Mouse (Mus musculus) limb, embryonic 14.5 days (tissue): Measurements from ENCODE around the gene Ube2ql1. TPM values are rescaled to one million over a fixed set of nuclear protein-coding genes. Genes with fewer than 3 reads are reported as not detected.

Experiments
- ATAC-seq: fragments of 200-750 bp; cut with Nextera tagmentation; 2 replicates; pipeline ENCODE4 v1.8.0; 2017; ENCODE audit warnings: low read depth, moderate number of reproducible peaks, moderate TSS enrichment; ENCODE audit not compliant: low FRiP score
- DNase-seq: peaks from one replicate; pipeline ENCODE4 v3.0.0-alpha.2; 2015; ENCODE audit warnings: low spot score
- H3K27ac ChIP-seq: fragments of 300-500 bp; sonication (generic); replicated peaks from 2 replicates; pipeline ENCODE4 v1.5.1; 2014; ENCODE audit warnings: low read depth, mild to moderate bottlenecking, low read length, moderate library complexity, mixed read lengths
- H3K27me3 ChIP-seq: fragments of 300-500 bp; sonication (generic); 2 replicates; pipeline ENCODE4 v1.6.1; 2014; ENCODE audit warnings: low read length, mixed read lengths; ENCODE audit not compliant: control insufficient read depth, insufficient read depth
- H3K36me3 ChIP-seq: fragments of 300-500 bp; sonication (generic); 2 replicates; pipeline ENCODE4 v1.6.1; 2014; ENCODE audit warnings: mild to moderate bottlenecking, low read length, moderate library complexity, mixed read lengths; ENCODE audit not compliant: control insufficient read depth, insufficient read depth
- H3K4me1 ChIP-seq: fragments of 300-500 bp; sonication (generic); 2 replicates; pipeline ENCODE4 v1.6.1; 2014; ENCODE audit warnings: antibody characterized with exemption, low read length, mixed read lengths; ENCODE audit not compliant: control insufficient read depth, insufficient read depth
- H3K4me2 ChIP-seq: fragments of 300-500 bp; sonication (generic); replicated peaks from 2 replicates; pipeline ENCODE4 v1.6.1; 2014; ENCODE audit warnings: low read depth, mild to moderate bottlenecking, low read length, moderate library complexity; ENCODE audit not compliant: severe bottlenecking
- H3K4me3 ChIP-seq: fragments of 300-500 bp; sonication (generic); replicated peaks from 2 replicates; pipeline ENCODE4 v1.5.1; 2014; ENCODE audit warnings: low read length
- H3K9ac ChIP-seq: fragments of 300-500 bp; sonication (generic); 2 replicates; pipeline ENCODE4 v1.6.1; 2014; ENCODE audit warnings: mild to moderate bottlenecking, low read depth, low read length, moderate library complexity; ENCODE audit not compliant: severe bottlenecking
- H3K9me3 ChIP-seq: fragments of 300-500 bp; sonication (generic); 2 replicates; pipeline ENCODE4 v1.6.1; 2016; ENCODE audit warnings: low read length; ENCODE audit not compliant: control insufficient read depth
- POLR2A ChIP-seq: fragments of 200-500 bp; IDR thresholded peaks from 2 replicates; pipeline ENCODE4 v1.8.0; 2012; ENCODE audit warnings: inconsistent platforms, mild to moderate bottlenecking, moderate library complexity, borderline replicate concordance; ENCODE audit not compliant: insufficient read depth, insufficient read length; ENCODE audit errors: extremely low read depth
- WGBS: fragments of 180-500 bp; shearing (Covaris S2); extraction: QIAGEN DNeasy Blood & Tissue Kit; methylation state at CpG from one replicate; pipeline ENCODE4 v1.1.7; 2014; 5-methylcytosine and 5-hydroxymethylcytosine counted together
- polyA plus RNA-seq, 2 experiments: library from polyadenylated mRNA; depleted of rRNA in 1 of 2; stranded (reverse) in 1 of 2; unstranded in 1 of 2; fragments of >200 nt; fragmentation: Nextera tagmentation in 1 of 2; extraction: Ambion mirVana in 1 of 2; gene quantifications; 2 replicates each; pipeline versions ENCODE4 v1.2.1 to v1.2.3; 2012 to 2014

Ube2ql1 gene
- 13.9 and 18.2 TPM in 2 replicates for polyA plus RNA-seq (2012; rRNA removed)
- 4.0 and 5.3 TPM in 2 replicates for polyA plus RNA-seq (2014; fragmentation: Nextera tagmentation; extraction: Ambion mirVana)

DNA sequence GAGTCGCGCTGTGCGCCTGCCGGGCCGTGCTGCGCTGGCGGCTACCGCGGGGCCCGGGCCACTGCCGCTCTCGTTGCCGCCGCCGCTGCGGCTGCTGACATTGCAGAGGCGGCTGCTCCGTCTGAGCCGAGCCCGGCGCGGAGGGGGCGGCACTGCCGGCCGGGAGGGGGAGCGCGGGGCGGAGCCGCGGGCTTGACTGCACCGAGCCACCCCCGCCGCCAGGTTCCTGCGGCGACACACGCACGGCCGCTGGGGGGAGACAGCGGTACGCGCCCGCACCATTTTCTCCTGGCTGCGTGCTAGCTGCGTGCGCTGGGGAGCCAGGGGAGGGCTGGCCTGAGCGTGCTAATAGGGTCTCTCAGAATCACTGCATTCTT is at the start of gene Ube2ql1:
TSS of gene Ube2ql1 (minus strand) at position 131 of the 377 bp plus-strand sequence.
- peak; percentile 92 for ATAC-seq
- DNase-seq = peak; percentile 79
- 0% methylated on average over 39 of the region's 46 CpGs for WGBS
- H3K9ac ChIP-seq = peak within 1 kb of the TSS; percentile 75
- no peaks in the 10 kb centered on the region for H3K9me3 ChIP-seq
- H3K27ac ChIP-seq = peak within 1 kb of the TSS; percentile 43; the same call in 1 of the 2 replicates
- TF ChIP-seq POLR2A = no peak; the same call in 1 of the 2 replicates
- peaks cover 24% of the 10 kb centered on the region for H3K27me3 ChIP-seq
- peak within 1 kb of the TSS; percentile 97 for H3K4me2 ChIP-seq
- H3K36me3 ChIP-seq = no peaks in the 10 kb centered on the region
- H3K4me1 ChIP-seq = 0 out of 2 replicates have a peak, but pooled peaks cover 2% of the 10 kb centered on the region
- peak within 1 kb of the TSS; percentile 74 for H3K4me3 ChIP-seq

DNA sequence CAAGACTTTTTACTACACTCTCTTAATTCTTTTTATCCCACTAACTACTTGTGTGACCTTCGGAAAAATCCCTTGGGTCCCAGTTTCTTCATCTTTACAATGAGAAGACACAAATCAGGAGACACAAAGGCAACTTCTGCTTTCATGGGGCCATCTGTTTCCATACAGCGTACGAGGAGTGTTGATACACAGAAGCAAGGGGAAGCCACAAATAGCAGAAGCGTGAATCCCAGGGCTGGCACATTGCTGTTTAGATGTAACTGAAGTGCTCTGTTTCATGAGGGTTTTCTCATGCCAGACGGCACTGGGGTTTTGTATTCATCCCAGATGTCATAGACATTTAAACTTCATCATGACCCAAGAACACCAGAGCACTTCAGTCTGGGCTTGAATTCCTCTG is 49.0 kb upstream of the Ube2ql1 start:
- DNase-seq (no peak), ATAC-seq (no peak)
- no peak overlapping the region for H3K9ac ChIP-seq
- H3K4me1 ChIP-seq = no peaks in the 10 kb centered on the region
- no peaks in the 10 kb centered on the region for H3K9me3 ChIP-seq
- H3K27ac ChIP-seq = no peak overlapping the region
- H3K36me3 ChIP-seq = no peaks in the 10 kb centered on the region
- TF ChIP-seq POLR2A = no peak
- no peaks in the 10 kb centered on the region for H3K27me3 ChIP-seq
- 77% methylated on average over 5 of the region's 5 CpGs for WGBS
- no peak overlapping the region for H3K4me2 ChIP-seq
- H3K4me3 ChIP-seq = no peak overlapping the region

DNA sequence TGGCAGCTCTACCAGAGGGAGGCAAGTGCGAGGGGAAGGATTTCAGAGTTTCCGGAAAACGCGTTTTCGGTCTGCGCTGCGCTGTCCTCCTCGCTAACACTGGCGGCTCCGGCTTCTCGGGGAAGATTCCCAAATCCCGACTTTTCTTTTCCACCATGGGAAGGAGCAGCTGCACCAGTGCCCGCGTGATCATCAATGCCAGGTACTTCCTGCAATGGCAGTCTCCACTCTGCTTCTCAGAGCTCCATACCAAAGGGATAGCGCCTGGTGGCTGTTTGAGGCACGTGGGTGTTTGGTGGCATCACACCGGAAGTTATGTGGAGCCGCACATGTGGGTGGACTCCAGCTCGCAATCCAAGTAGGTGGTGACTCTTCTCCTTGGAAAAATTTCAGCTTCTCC is 38.5 kb upstream of the Ube2ql1 start:
- Histone ChIP-seq H3K4me3 (no peak overlapping the region), H3K27ac (no peak overlapping the region), H3K27me3 (no peaks in the 10 kb centered on the region), H3K9ac (no peak overlapping the region), H3K36me3 (no peaks in the 10 kb centered on the region), H3K4me1 (no peaks in the 10 kb centered on the region), H3K9me3 (no peaks in the 10 kb centered on the region), H3K4me2 (no peak overlapping the region)
- WGBS = 89% methylated on average over 19 of the region's 19 CpGs
- ATAC-seq = no peak
- TF ChIP-seq POLR2A = no peak
- DNase-seq = no peak

DNA sequence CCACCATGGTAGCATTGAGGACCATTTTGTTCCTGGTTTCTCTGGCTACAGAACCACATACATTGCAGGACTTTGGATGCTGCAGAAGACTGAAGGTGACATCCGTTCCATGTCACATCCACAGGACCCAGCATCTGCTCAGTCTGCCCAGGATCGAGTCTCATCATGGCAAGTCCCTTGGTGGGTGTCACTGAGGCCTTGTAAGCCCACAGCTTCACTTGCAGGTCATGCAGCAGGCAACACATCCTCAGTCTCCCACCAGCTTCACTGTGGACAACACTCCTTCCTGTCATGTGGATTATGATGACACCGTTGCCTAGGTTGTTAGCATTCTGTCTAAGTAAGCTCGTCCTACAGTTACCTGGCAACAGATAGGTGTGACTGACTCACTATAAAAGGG is 32.7 kb upstream of the Ube2ql1 start:
- Histone ChIP-seq H3K36me3 (no peaks in the 10 kb centered on the region), H3K9ac (no peak overlapping the region), H3K4me2 (no peak overlapping the region), H3K9me3 (no peaks in the 10 kb centered on the region), H3K27me3 (no peaks in the 10 kb centered on the region), H3K4me1 (no peaks in the 10 kb centered on the region), H3K27ac (no peak overlapping the region), H3K4me3 (no peak overlapping the region)
- TF ChIP-seq POLR2A = no peak
- WGBS = 72% methylated on average over 4 of the region's 4 CpGs
- DNase-seq (no peak), ATAC-seq (no peak)

DNA sequence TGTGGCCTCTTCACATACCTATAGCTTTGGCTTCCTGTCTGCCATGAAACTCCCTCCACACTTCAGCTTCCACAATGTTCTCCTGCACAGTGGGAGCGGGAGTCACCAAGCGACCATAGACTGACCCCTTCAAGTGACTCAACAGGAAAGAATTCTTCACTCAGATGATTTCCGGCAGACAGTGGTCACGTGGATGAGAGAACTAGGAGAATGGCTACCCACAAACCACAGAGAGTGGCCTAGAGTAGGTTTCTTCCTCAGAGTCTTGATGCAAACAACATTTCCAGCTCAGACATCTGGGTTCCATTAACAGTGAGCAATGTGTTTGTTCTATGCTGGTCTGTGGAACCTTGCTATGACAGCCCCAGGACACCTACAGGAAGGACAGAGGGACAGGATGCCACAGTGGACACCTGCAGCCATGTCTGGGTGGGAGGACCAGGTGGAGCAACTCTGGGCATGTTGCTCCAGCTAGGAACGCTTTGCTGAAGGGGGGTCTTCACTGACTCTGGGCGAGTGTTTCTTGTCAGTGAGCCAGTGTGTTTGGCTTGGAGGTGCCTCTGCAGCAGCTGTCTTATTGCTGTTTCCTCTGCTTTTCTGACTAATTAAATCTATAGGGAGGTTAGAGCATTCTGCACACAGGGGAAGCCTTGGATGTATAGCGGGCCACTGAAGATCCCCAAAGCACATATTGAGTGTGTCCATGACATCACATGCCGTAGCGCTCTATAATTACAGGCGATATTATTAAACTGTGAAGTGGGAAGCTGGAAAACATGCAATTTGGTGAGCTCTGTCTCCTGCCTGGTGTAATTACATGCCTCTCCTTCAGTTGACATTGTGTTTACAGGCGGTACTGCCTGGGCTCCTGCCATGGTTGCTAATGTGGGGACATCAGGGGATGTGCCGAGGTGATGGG is 31.1 kb upstream of the Ube2ql1 start:
- no peaks in the 10 kb centered on the region for H3K9me3 ChIP-seq
- no peak for TF ChIP-seq POLR2A
- no peak overlapping the region for H3K9ac ChIP-seq
- H3K27me3 ChIP-seq = no peaks in the 10 kb centered on the region
- no peak overlapping the region for H3K4me2 ChIP-seq
- no peak overlapping the region for H3K4me3 ChIP-seq
- 80% methylated on average over 12 of the region's 12 CpGs for WGBS
- H3K27ac ChIP-seq = no peak overlapping the region
- H3K4me1 ChIP-seq = no peaks in the 10 kb centered on the region
- H3K36me3 ChIP-seq = no peaks in the 10 kb centered on the region
- ATAC-seq (peak; percentile 47), DNase-seq (peak; percentile 13)
